Mouse (Mus musculus) CH12.LX (cell line): Measurements from ENCODE around the gene Fndc5.

Experiments
- CTCF ChIP-seq, 2 experiments: IDR thresholded peaks in 1 of 2; conservative IDR thresholded peaks in 1 of 2; 2 replicates each; pipeline ENCODE4 v1.5.1; 2011 to 2012; ENCODE audit warnings: low read depth in 2 of 2, low read length in 2 of 2, improper control_type of control experiment in 1 of 2, inconsistent platforms in 1 of 2, mild to moderate bottlenecking in 1 of 2, moderate library complexity in 1 of 2
- ETS1 ChIP-seq: conservative IDR thresholded peaks from 2 replicates; pipeline ENCODE4 v1.6.1; 2012; ENCODE audit warnings: low read depth, mild to moderate bottlenecking, inconsistent platforms, low read length, improper control_type of control experiment, moderate library complexity
- MAZ ChIP-seq: IDR thresholded peaks from 2 replicates; pipeline ENCODE4 v1.6.1; 2012; ENCODE audit warnings: low read depth, mild to moderate bottlenecking, inconsistent platforms, low read length, improper control_type of control experiment, moderate library complexity
- POLR2A ChIP-seq: IDR thresholded peaks from 2 replicates; pipeline ENCODE4 v1.6.1; 2011; ENCODE audit warnings: low read depth, mild to moderate bottlenecking, improper control_type of control experiment, low read length
- POLR2AphosphoS2 ChIP-seq: IDR thresholded peaks from 2 replicates; pipeline ENCODE4 v1.6.1; 2011; ENCODE audit warnings: low read depth, low read length, improper control_type of control experiment
- USF1 ChIP-seq: IDR thresholded peaks from 2 replicates; pipeline ENCODE4 v1.6.1; 2014; ENCODE audit warnings: low read depth, mild to moderate bottlenecking, inconsistent platforms, low read length, improper control_type of control experiment
- ZNF384 ChIP-seq: IDR thresholded peaks from 2 replicates; pipeline ENCODE4 v1.6.1; 2012; ENCODE audit warnings: low read depth, low read length, improper control_type of control experiment, inconsistent platforms

GRCm38 (mm10) chr4:129122107-129122506 lies 14.7 kb upstream of the Fndc5 start:
- TF ChIP-seq ETS1 (no peak), POLR2A (no peak), CTCF (conservative IDR thresholded peaks at IDR 0.05 in 1 of 2, IDR thresholded peaks at IDR 0.05 in 1 of 2; ENCODE audit: low read depth in 2 of 2, low read length in 2 of 2) (no peak), ZNF384 (no peak), MAZ (no peak), POLR2AphosphoS2 (no peak), USF1 (no peak)
